Mouse (Mus musculus) heart, postnatal 0 days (tissue): Measurements from ENCODE around the gene Myo1e. TPM values are rescaled to one million over a fixed set of nuclear protein-coding genes. Genes with fewer than 3 reads are reported as not detected.

Experiments used
- ATAC-seq: fragments of 200-750 bp; cut with Nextera tagmentation; 2 replicates; pipeline ENCODE4 v1.8.0; 2017; ENCODE audit warnings: low read depth, moderate number of reproducible peaks, moderate library complexity; ENCODE audit not compliant: insufficient read depth
- DNase-seq: peaks from one replicate; pipeline ENCODE4 v3.0.0-alpha.2; 2016; ENCODE audit warnings: low spot score
- H3K27ac ChIP-seq: fragments of 300-500 bp; sonication (generic); 2 replicates; pipeline ENCODE4 v1.5.1; 2014; ENCODE audit warnings: low read depth, mild to moderate bottlenecking
- H3K27me3 ChIP-seq: fragments of 300-500 bp; sonication (generic); 2 replicates; pipeline ENCODE4 v1.6.1; 2014; ENCODE audit warnings: low read length, mixed read lengths; ENCODE audit not compliant: control insufficient read depth, insufficient read depth
- H3K36me3 ChIP-seq: fragments of 300-500 bp; sonication (generic); replicated peaks from 2 replicates; pipeline ENCODE4 v1.6.1; 2014; ENCODE audit warnings: low read length, mixed read lengths; ENCODE audit not compliant: control insufficient read depth, insufficient read depth
- H3K4me1 ChIP-seq: fragments of 300-500 bp; sonication (generic); 2 replicates; pipeline ENCODE4 v1.6.1; 2014; ENCODE audit warnings: antibody characterized with exemption; ENCODE audit not compliant: control insufficient read depth, insufficient read depth
- H3K4me2 ChIP-seq: fragments of 300-500 bp; sonication (generic); 2 replicates; pipeline ENCODE4 v1.6.1; 2014; ENCODE audit warnings: low read depth, mild to moderate bottlenecking, low read length, moderate library complexity
- H3K4me3 ChIP-seq: fragments of 300-500 bp; sonication (generic); 2 replicates; pipeline ENCODE4 v1.5.1; 2014; ENCODE audit warnings: low read depth, low read length
- H3K9ac ChIP-seq: fragments of 300-500 bp; sonication (generic); replicated peaks from 2 replicates; pipeline ENCODE4 v1.6.1; 2014; ENCODE audit warnings: low read depth, low read length, mixed read lengths
- H3K9me3 ChIP-seq: fragments of 300-500 bp; sonication (generic); replicated peaks from 2 replicates; pipeline ENCODE4 v1.6.1; 2016; ENCODE audit warnings: low read length; ENCODE audit not compliant: control insufficient read depth
- CTCF ChIP-seq: IDR thresholded peaks from 2 replicates; pipeline ENCODE4 v1.5.1; 2016; ENCODE audit warnings: antibody characterized with exemption, control low read depth, low read depth
- EP300 ChIP-seq: IDR thresholded peaks from 2 replicates; pipeline ENCODE4 v1.6.1; 2016; ENCODE audit warnings: antibody characterized with exemption, low read depth
- WGBS: fragments of 180-500 bp; shearing (Covaris S2); extraction: QIAGEN DNeasy Blood & Tissue Kit; methylation state at CpG from one replicate; pipeline ENCODE4 v1.1.7; 2014; 5-methylcytosine and 5-hydroxymethylcytosine counted together
- polyA plus RNA-seq: library from polyadenylated mRNA; unstranded; fragments of >200 nt; fragmentation: Nextera tagmentation; extraction: Ambion mirVana; gene quantifications from 2 replicates; pipeline ENCODE4 v1.2.1, GENCODE M21; 2015
- total RNA-seq: library from RNA; depleted of rRNA; stranded (reverse); fragments of >200 nt; gene quantifications from 2 replicates; pipeline ENCODE4 v1.2.3, GENCODE M21; 2014; ENCODE audit warnings: low replicate concordance

Gene Myo1e
- total and polyA plus RNA-seq, 2 experiments from 2014 or later, result 6.6 to 7.0 TPM

GRCm38 (mm10) chr9:70365915-70366314, 158.8 kb downstream of the Myo1e start:
- Histone ChIP-seq H3K9ac (no peak overlapping the region), H3K27me3 (no peaks in the 10 kb centered on the region), H3K36me3 (peaks cover 65% of the 10 kb centered on the region), H3K4me3 (no peak overlapping the region), H3K4me2 (no peak overlapping the region), H3K9me3 (0 out of 2 replicates have a peak, but pooled peaks cover 5% of the 10 kb centered on the region), H3K4me1 (no peaks in the 10 kb centered on the region), H3K27ac (no peak overlapping the region)
- no peak for TF ChIP-seq EP300
- no peak for TF ChIP-seq CTCF
- DNase-seq, result no peak
- ATAC-seq, result no peak
- WGBS, result 84% methylated on average over 2 of the region's 2 CpGs

- Histone ChIP-seq H3K9me3 (0 out of 2 replicates have a peak, but pooled peaks cover 5% of the 10 kb centered on the region), H3K27ac (0 out of 2 replicates have a peak overlapping the region, but pooled peaks have one; percentile 6), H3K4me3 (no peak overlapping the region), H3K4me1 (no peaks in the 10 kb centered on the region), H3K36me3 (peaks cover 73% of the 10 kb centered on the region), H3K27me3 (no peaks in the 10 kb centered on the region), H3K9ac (no peak overlapping the region), H3K4me2 (no peak overlapping the region)
- TF ChIP-seq CTCF (no peak), EP300 (no peak)
- no peak for ATAC-seq
- DNase-seq, result no peak
- 76% methylated on average over 6 of the region's 6 CpGs for WGBS
Observed at GRCm38 (mm10) chr9:70366898-70367297, 159.7 kb downstream of the Myo1e start.

GRCm38 (mm10) chr9:70371638-70372037, 164.5 kb downstream of the Myo1e start:
- Histone ChIP-seq H3K4me3 (no peak overlapping the region), H3K36me3 (peaks cover 61% of the 10 kb centered on the region), H3K4me1 (no peaks in the 10 kb centered on the region), H3K4me2 (no peak overlapping the region), H3K27me3 (no peaks in the 10 kb centered on the region), H3K9me3 (0 out of 2 replicates have a peak, but pooled peaks cover 5% of the 10 kb centered on the region), H3K27ac (no peak overlapping the region), H3K9ac (no peak overlapping the region)
- no peak for DNase-seq
- WGBS, result 81% methylated on average over 5 of the region's 5 CpGs
- ATAC-seq, result no peak
- TF ChIP-seq CTCF, result no peak
- no peak for TF ChIP-seq EP300

DNA sequence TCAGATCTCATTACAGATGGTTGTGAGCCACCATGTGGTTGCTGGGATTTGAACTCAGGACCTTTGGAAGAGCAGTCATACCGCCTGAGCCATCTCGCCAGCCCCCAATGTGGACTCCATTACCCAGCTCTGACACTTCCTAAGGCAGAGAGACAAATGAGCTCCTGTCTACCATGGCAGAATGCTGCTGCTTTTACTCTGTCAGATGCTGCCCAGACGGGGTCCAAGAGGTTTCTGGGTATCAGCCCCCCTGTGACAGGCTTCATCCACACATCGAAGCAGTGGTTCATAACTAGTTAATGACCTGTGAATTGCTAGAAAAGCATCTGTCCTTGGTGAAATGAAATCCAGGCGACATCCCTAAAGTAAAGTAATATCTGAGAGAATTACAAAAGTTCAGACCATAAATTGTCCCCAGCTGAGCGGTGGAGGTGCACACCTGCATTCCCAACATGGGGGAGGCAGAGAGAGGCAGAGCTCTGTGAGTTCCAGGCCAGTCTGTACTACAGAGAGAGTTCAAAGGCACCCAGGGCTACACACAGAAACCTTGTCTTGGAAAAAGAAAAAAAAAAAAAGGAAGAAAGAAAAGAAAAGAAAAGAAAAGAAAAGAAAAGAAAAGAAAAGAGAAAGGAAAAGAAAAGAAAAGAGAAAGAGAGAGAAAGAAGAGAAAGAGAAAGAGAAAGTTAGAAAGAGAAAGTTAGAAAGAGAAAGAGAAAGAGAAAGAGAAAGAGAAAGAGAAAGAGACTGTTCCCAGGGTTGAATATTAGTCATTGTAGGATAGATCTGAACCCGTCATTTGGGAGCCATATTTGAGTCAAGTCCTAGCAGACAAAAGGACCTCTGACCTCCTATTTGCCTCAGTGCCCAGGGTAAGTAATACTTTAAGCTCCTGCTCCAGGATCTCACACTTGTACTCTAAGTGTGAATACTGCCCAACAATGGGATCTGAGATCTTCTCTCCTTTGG, 172.6 kb downstream of the Myo1e start:
- TF ChIP-seq EP300 (no peak), CTCF (no peak)
- ATAC-seq, result no peak
- H3K36me3 ChIP-seq, result peaks cover 50% of the 10 kb centered on the region
- no peak overlapping the region for H3K4me2 ChIP-seq
- no peak overlapping the region for H3K9ac ChIP-seq
- H3K27me3 ChIP-seq, result no peaks in the 10 kb centered on the region
- H3K4me1 ChIP-seq, result no peaks in the 10 kb centered on the region
- no peak for DNase-seq
- H3K27ac ChIP-seq, result no peak overlapping the region
- 89% methylated on average over 7 of the region's 7 CpGs for WGBS
- no peak overlapping the region for H3K4me3 ChIP-seq
- peaks cover 4% of the 10 kb centered on the region; the same call in 1 of the 2 replicates for H3K9me3 ChIP-seq

- DNase-seq (no peak), ATAC-seq (no peak)
- peaks cover 3% of the 10 kb centered on the region; the same call in 1 of the 2 replicates for H3K9me3 ChIP-seq
- no peak overlapping the region for H3K4me2 ChIP-seq
- no peak overlapping the region for H3K27ac ChIP-seq
- H3K9ac ChIP-seq, result no peak overlapping the region
- H3K27me3 ChIP-seq, result no peaks in the 10 kb centered on the region
- H3K36me3 ChIP-seq, result peaks cover 50% of the 10 kb centered on the region
- H3K4me1 ChIP-seq, result no peaks in the 10 kb centered on the region
- no peak for TF ChIP-seq EP300
- no peak for TF ChIP-seq CTCF
- no peak overlapping the region for H3K4me3 ChIP-seq
- WGBS, result 58% methylated on average over 12 of the region's 12 CpGs
Observed at GRCm38 (mm10) chr9:70382091-70382490, 174.9 kb downstream of the Myo1e start.
